Mouse (Mus musculus): Measurements from ENCODE around the gene Sgsm3.

The Sgsm3 gene

DNA sequence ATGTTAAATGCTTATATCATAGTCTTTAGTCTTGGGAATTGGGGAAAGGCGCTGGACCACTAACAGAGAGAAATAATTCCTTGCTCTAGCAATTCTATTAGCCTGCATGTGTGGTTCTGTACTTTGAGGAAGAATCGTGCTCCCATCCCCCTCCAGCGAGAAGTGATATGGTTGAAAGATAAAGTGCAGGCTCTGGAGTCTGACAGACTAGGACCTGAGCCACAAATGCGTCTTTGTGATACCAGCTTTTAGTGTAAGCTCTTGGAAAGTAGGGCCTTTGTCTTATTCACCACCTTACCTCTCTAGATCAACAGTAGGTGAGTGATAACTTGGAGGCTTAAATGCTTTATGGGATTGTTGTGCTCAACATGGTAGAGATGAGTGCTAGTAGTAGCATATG is 3.6 kb downstream of the Sgsm3 start:
- no peak for DNase-seq (ENCODE audit: low spot score)

DNA sequence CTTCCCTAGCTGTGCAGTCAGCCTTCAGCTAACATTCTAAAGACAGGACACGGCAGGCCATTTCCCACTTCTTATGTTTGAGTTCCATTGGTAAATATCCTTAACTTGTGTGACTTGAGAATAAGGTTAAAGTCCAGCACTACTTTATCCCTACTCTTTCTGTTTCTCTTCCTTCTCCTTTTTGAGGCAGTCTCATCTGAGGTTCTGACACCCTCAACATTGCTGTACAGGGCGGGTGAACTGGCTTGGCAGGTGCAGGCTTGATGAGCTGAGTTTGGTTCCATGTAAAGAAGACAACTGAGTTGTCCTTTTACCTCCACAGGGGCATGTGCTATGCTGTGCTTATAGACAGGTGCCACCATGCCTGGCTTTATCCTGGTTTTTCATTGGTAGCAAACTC is 5.7 kb downstream of the Sgsm3 start:
- DNase-seq (ENCODE audit: low spot score) = no peak

DNA sequence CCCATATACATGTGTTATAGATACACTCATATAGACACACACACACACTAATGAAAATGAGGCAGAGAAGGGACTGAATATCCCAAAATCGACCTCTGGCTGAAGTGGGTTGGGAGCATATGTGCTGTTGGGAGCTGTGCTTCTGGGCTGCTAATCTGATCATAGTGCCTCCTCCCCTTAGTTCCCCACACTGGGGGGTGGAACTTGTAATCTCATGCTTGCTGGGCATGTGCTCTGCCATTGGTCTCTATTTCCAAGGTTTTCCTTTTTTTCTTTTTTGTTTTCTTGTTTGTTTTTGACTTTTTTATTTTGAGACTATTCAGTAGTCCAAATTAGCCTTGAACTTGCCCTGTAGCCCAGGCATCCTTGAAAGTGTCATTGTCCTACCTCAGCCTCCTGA is 10.8 kb downstream of the Sgsm3 start:
- no peak for DNase-seq (ENCODE audit: low spot score)

DNA sequence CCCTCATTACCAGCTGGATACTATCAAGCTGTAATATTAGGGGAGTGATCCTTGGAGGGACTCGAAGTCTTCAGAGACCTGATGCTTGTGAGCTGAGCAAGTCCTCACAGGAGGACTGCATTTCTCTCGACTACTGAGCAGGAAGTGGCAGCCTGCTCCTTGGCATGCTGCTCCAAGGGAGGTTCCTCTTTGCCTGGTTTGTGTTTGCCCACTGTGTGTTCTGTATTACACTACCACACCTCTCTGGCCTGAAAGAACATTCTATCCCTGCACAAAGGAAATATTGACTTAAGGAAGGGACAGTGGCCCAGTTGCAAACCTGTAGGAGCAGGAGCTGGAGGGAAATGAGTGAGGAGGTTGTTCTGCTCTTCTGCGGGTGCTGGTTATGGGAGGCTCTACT is 12.1 kb downstream of the Sgsm3 start:
- no peak for DNase-seq (ENCODE audit: low spot score)

DNA sequence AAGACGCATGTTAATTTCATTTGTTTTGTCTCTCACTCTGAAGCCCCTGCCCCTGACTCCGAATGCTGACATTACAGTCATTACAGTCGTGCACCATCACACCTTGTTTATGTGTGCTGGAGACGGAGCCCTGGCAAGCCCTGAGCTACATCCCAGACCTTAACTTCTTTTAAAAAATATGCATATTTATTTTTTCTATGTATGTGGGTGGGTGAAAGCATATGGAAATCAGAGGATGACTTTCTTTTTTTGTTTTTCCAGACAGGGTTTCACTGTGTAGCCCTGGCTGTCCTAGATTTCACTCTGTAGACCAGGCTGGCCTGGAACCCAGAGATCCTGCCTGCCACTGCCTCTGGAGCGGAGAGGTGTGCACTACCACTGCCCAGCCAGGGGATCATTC is 17.4 kb downstream of the Sgsm3 start:
- DNase-seq (ENCODE audit: low spot score) = no peak

DNA sequence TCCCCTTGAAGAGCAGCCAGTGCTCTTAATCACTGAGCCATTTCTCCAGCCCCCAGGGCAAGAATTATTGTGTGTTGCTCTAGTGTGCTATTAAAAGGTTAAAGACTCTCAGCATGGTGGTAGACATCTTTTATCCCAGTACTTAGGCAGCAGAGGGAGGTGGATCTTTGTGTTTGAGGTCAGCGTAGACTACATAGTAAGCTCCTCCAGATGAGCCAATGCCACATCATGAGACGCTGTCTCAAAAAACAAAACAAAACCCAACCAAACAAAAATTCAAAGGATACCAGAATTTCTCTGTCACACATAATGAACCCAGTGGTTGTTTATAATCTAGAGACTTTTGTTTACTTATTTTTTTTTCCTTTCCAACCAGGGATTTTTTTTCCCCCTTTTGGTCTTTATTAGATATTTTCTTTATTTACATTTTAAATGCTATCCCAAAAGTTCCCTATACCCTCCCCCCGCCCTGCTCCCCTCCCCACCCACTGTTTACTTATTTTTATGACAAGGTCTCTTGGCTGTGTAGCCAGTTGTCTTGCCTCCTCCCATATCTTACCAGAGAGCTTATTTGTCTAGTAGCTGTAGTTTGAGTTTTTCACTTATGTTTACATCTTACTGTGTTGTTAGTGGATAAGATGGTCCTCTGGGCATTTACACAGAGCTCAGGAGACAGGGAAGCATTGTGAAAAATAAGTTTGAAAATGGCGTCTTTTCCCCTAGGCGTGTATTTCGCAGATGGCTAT is 18.7 kb downstream of the Sgsm3 start:
- no peak for DNase-seq (ENCODE audit: low spot score)

DNA sequence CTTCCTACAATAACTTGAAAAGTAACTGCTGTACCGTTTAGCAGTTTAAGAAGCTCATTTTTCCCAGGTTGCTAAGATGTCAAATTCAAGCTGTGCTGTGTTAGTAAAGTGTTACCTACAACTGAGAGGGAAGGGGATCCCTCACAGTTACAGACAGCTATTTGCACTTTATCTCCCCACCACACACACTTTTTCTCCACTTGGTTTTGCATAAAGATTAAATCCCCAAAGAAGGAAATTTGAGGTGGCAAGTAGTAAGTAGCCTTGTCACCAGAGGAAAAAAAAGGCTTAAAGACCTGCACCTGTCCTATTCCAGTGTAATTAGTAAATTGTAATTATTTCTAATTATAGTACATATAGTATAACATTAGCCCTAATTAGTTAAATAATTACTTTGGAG is 19.5 kb downstream of the Sgsm3 start:
- DNase-seq (ENCODE audit: low spot score) = no peak

DNA sequence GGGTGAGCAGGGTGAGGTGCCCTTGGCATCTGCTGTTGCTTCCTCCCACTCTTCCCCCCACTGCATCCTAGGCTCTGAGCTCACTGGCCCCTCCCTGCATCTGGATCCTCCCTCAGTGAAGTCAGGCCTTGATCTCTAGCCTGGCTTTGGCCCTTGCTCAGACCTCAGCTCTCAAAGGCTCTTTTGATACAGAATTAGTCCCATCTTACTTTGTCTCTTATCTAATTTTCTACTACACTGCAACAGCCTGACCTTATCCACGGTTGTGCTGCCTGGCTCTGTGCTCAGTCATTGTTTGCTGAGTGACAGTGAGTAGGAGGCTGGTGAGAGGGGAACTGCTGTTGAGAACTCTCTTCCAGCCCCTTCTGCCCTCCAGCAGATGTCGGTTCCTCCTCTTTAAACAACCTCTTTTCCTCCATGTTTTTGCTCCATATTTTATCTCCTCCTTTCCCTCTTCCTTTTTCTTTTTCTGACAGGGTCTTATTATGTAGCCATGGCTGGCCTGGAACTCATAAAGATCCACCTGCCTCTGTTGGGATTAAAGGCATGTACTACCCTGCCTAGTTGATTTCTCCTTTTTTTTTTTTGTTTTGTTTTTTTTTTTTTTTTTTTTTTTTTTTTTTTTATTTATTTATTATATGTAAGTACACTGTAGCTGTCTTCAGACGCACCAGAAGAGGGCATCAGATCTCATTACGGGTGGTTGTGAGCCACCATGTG is 23.0 kb downstream of the Sgsm3 start:
- no peak for DNase-seq (ENCODE audit: low spot score)

DNA sequence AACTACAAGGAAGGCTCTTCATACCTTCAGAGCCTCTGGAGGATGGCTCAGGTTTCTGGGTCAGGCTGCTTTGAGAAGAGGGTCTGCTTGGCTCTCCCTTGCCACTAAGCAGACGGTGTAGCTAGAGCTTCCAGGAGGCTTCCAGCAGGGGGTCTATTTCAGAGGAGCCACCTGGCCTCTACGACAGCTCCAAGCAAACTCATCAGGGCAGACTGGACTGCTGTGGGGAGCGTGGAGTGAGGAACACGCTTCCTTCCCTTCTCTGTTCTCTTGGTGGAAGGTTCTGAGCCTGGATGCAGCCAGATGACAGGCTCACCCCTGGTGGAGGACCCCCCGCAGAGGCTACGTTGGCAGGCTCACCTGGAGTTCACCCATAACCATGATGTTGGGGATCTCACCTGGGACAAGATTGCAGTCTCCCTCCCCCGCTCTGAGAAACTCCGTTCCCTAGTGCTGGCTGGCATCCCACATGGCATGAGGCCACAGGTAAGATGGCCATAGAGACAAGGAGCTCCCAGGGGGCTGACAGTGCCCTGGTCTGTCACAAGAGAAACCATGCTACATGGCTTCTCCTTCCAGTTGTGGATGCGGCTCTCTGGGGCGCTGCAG is 28.7 kb downstream of the Sgsm3 start:
- DNase-seq (ENCODE audit: low spot score) = no peak

DNA sequence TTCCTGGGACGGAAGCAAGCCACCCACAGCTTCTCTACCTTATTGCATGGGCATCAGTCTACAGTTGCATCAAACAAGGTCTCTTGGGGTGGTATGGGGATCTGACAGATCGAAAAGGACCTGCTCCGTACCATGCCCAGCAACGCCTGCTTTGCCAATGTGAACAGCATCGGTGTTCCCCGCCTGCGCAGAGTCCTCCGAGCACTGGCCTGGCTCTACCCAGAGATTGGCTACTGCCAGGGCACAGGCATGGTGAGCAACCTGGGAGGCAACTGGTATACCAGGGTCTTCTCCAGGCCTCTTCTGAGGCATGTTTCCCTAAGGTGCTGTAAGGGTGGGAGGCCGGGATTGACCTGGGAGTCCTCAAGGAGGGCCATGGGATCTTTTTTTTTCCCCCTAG is 29.8 kb downstream of the Sgsm3 start:
- DNase-seq (ENCODE audit: low spot score) = no peak

DNA sequence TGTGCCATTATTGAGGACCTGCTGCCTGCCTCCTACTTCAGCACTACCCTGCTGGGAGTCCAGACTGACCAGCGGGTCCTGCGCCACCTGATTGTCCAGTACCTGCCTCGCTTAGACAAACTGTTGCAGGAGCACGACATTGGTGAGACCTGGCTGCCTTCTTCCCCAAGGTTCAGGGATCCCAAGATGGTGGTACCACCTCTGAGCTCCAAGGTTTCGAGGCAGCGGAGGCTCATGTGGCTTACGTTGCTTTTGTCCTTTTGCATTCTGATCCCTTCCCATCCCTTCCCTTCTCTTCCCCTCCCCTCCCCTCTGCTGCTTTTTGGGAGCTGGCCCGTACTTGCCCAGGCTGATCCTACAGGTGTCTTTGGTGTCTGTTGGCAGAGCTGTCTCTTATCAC is 30.3 kb downstream of the Sgsm3 start:
- no peak for DNase-seq (ENCODE audit: low spot score)

DNA sequence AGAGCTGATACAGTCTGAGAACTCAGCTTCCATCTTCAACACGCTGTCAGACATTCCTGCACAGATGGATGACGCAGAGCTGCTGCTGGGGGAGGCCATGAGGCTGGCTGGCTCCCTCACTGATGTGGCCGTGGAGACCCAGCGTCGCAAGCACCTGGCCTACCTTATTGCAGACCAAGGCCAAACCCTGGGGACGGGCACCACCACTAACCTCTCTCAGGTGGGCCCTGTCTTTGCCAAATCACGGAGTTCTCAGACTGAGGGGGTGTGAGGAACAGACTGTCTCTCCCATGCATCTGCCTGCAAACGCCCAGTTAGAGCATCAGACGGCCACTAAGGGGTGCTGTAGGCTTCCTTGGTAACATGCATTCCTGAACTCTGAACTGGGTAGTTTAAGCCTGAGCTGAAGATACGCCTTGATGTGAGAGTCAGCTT is 31.1 kb downstream of the Sgsm3 start:
- DNase-seq (ENCODE audit: low spot score) = no peak

DNA sequence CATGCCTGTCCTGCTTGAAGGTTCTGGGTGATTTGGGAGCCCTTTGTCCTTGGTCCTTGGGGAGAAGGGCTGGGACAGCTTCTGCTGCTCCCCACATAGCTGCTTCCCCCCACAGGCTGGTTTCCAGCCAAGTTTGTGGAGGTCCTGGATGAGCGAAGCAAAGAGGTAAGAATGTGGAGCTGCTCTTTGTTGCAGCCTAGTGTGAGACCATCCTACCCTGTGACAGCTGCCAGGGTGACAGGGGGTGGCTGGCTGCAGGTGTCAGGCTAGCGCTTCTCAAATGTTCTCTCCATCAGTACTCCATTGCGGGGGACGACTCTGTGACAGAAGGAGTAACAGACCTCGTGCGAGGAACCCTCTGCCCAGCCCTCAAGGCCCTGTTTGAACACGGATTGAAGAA is 32.5 kb downstream of the Sgsm3 start:
- no peak for DNase-seq (ENCODE audit: low spot score)

DNA sequence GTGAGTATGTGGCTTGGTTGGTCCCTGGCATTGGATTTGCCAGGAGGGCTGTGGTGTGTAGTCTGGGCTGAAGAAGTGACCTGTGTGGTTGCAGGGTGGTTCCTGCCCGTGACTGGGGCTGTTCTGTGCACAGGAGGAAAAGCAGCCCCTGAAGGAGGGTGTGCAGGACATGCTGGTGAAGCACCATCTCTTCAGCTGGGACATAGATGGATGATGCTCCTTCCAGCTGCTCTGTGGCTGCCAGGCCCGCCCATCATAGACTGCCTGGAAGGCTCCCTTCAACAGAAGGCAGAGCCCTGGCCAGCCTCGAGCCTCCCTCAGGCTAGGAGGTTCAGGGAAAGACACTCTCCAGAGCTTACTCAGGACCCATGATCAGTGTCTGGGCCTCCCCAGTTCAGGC is 34.0 kb downstream of the Sgsm3 start:
- no peak for DNase-seq (ENCODE audit: low spot score)

DNA sequence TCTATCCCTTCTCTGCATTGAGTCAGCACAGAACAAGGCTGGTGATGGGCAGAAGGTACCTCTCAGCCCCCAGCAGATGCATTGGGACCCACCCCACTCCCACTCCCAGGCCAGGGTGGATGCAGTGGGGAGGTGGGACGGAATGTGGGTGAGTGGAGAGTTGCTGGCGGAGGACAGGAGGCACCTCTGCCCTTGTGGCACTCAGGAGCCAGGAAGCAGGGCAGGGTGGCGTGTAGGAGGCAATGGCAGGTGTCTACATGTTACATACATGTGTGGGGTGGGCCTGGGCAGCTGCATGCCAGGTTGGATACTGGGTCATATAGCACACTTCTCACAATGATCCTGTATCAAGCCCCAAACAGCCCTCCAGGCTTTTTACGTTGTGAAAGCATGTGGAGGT is 34.8 kb downstream of the Sgsm3 start:
- no peak for DNase-seq (ENCODE audit: low spot score)

DNA sequence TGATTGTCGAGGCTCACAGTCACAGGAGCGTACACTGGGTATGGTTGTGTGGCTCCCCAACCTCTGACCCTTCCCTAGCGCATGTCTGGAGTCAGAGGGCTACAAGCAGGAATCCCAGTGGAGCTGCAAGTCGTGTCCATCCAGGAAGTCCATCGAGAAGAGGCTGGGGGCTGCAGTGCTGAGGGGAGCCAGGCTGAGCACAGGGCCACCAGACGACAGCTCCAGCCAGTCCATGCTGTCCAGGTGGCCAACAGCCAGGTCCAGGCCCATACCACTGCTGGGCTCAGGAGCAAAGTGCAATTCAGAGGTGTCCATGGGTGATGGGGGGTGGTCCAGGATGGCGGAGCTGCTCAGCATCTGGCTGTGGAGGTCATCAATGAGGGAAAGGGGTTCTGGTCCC is 35.6 kb downstream of the Sgsm3 start:
- no peak for DNase-seq (ENCODE audit: low spot score)

DNA sequence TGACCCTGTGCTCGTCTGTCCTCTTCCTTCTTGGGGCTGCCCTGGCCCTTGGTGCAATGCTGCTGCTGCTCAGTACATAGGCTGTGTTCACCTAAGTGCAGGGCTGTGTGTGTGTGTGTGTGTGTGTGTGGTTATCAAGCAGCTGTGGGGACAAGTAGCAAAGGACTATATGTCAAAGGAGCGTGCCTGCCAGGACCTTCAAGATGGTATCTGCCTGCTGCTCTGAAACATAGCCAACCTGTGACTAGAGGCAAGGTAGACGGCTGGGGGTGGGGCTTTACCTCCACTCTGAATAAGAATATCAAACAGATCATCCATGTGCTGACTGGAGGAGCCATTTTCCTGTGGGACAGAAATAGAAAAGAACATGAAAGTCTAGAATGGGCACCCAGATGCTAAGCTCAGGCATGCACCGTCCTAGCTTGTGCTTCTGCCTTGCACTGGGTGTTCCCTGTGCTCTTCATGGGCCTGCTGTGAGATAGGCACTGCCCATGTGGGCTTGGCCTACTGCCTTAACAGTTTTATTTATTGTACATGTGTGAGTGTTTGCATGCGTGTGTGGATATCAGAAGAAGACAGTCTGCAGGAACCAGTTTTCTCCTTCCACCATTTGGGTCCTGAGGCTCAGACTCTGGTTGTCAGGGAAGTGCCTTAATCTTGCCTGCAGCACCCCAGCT is 37.6 kb downstream of the Sgsm3 start:
- no peak for DNase-seq (ENCODE audit: low spot score)

DNA sequence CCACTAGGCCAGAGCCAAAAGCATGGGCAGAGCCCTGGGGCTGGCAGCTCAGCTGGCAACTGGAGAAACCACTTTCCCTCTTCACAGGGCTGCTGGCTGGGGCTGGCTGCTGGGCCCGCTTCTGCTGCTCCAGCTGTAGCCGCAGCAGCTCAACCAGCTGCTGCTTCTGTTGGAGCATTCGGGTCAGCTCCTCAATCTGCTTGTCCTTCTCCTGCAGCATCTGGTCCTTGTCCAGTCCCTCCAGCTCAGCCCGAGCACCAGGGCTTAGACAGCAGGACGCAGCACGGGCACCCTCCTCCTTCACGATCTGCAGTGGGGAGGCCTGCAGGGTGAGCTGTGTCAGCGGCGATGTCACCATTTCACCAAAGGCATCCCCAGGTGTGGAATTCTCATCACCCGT is 38.9 kb downstream of the Sgsm3 start:
- DNase-seq (ENCODE audit: low spot score) = no peak

DNA sequence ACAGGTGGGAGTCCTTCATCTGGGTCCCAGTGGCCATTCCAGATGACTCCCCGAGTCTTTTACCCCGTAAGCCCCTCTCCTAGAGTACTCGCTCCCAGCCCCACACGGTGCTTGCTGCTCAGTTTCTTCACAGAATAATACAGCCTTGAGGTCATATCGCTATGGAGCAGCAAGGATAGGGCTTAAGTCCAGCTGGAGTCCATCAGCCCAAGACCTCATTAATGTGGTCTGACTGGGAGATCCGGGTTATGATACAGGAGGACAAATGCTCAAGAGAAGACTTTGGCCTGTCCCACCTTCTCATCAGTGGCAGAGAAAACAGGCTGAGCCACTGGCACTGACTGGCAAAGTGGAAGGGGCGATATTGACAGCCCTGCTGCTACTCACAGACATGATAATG is 39.7 kb downstream of the Sgsm3 start:
- DNase-seq (ENCODE audit: low spot score) = no peak

DNA sequence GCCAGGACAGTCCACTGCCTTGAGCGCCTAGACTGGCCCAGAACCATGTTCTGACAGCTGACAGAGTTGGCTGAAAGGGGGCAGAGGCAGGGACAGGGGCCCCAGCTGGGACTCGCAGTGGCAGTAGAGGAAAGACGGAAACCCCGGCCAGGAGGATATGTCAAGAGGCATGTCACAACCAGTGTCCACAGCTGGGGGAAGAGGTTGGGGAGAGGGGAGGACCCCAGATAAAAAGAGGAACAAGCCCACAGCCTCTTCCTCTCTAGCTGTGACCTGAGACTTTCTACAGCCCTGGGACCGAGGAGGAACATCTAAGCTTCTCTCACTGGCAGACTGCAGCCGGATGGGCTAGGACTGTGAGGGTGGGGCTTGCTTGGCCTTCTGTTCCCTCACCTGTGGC is 43.8 kb downstream of the Sgsm3 start:
- DNase-seq (ENCODE audit: low spot score) = no peak

DNA sequence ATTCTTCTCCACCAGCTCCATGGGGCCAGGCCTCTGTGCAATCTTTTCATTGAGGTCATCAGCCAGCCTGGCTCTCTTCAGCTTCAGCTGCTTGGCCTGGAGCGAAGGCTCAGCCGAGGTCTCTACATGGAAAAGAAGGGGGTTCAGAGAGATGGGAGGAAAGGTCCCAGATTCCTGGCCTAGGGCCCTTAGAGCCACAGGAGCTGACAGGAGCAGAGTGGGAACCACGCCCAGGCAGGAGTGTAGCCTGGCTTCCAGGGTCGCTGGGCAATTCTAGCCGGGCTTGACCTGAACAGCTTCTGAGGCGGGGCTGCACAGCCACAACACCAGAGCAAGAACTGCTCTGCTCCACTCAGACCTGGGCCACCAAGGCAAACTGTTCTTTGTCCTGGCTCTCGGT is 44.9 kb downstream of the Sgsm3 start:
- no peak for DNase-seq (ENCODE audit: low spot score)

DNA sequence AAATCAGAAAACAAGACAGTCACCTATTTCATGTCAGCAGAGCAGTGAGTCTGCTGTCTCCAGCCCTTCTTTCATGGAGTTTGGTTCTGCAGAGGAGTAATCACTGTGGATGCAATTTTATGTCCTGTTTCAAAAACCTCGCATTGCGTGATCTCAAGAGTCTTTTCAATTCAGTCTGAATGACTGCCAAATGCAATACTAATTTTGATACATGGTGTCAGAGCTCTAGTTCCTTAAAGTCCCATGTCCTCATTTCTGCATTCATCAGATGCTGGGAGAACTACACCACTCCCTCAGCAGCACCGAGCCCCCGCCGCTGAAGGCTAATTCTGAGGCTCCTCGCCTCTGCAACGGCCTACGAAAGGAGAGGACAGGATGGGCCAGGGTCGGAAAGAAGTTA is 46.3 kb downstream of the Sgsm3 start:
- no peak for DNase-seq (ENCODE audit: low spot score)

DNA sequence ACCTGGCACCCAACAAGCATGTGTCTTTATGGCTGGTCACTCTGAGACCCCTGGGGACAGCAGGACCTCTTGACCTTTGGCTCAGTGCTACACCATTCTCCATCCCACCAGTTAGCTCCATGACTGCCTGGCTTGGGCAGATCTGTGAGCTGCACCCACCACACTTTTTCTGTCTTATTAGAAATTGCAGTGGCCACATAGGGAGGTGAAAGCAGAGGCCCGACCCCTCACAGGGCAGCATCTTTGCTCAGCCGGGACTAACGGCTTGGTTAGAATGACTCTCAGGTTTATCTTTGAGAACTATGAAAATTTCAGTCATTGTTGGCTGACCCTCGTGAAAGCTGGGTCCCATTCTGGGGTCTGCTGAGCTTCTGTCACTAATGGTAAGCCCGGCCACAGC is 49.3 kb downstream of the Sgsm3 start:
- no peak for DNase-seq (ENCODE audit: low spot score)

Data from layer of hippocampus, adult 11-12 months (tissue).